Comparison of ENCODE assay signal across 8 mouse cellular contexts in genomic region chr1:79857681-79858388, GRCm38 (mm10). TPM values are rescaled to one million over a fixed set of nuclear protein-coding genes. Genes with fewer than 3 reads are reported as not detected.
A peak's percentile ranks its signal among the peaks of the same experiment; 100 is the strongest.
DNase-seq lines count a peak whose midpoint lies in the region; ATAC-seq and TF ChIP-seq lines count a peak whose summit lies in the region.

No protein-coding gene starts in this region.

- DNase-seq in kidney, postnatal 36 days = no peak
- peak; percentile 14 for DNase-seq in R1 (ENCODE audit: low read depth, low spot score)
- no peak for DNase-seq in layer of hippocampus, adult 9-11 months
- no peak for DNase-seq in frontal cortex, postnatal 10 days (ENCODE audit: low spot score in 2 of 2)

- peaks cover 12% of the 10 kb centered on the region for H3K4me1 ChIP-seq in kidney, embryonic 14.5 days (ENCODE audit: control insufficient read depth, insufficient read depth, low read length)
- H3K4me1 ChIP-seq in forebrain, embryonic 12.5 days = peaks cover 36% of the 10 kb centered on the region
- peaks cover 68% of the 10 kb centered on the region for H3K4me1 ChIP-seq in limb, embryonic 13.5 days
- H3K4me1 ChIP-seq in olfactory bulb, adult 2 months (ENCODE audit: control insufficient read depth, insufficient read depth, low read length) = peaks cover 11% of the 10 kb centered on the region

- H3K27me3 ChIP-seq in kidney, embryonic 14.5 days (ENCODE audit: control insufficient read depth, insufficient read depth, low read length) = no peaks in the 10 kb centered on the region
- peaks cover 54% of the 10 kb centered on the region for H3K27me3 ChIP-seq in forebrain, embryonic 12.5 days
- peaks cover 4% of the 10 kb centered on the region; the same call in 1 of the 2 replicates for H3K27me3 ChIP-seq in limb, embryonic 13.5 days

- no peak overlapping the region for H3K27ac ChIP-seq in kidney, embryonic 14.5 days (ENCODE audit: low read depth, low read length)
- H3K27ac ChIP-seq in forebrain, embryonic 12.5 days = no peak overlapping the region
- H3K27ac ChIP-seq in limb, embryonic 13.5 days = peak overlapping the region; percentile 23; the same call in 1 of the 2 replicates
- no peak overlapping the region for H3K27ac ChIP-seq in olfactory bulb, adult 2 months (ENCODE audit: insufficient read depth, low read depth, low read length)

- no peaks in the 10 kb centered on the region for H3K9me3 ChIP-seq in kidney, embryonic 14.5 days (ENCODE audit: control insufficient read depth, low read length)
- H3K9me3 ChIP-seq in forebrain, embryonic 12.5 days = no peaks in the 10 kb centered on the region
- no peaks in the 10 kb centered on the region for H3K9me3 ChIP-seq in limb, embryonic 13.5 days

- no peak for TF ChIP-seq POLR2A in olfactory bulb, adult 2 months (IDR thresholded peaks at IDR 0.05; ENCODE audit: insufficient read depth, low read depth, low read length)

- peak overlapping the region; percentile 88 for H3K4me2 ChIP-seq in kidney, embryonic 14.5 days (replicated peaks; ENCODE audit: low read depth, low read length)
- H3K4me2 ChIP-seq in forebrain, embryonic 12.5 days = peak overlapping the region; percentile 92
- H3K4me2 ChIP-seq in limb, embryonic 13.5 days (replicated peaks) = peak overlapping the region; percentile 77

- ATAC-seq in kidney, embryonic 14.5 days (ENCODE audit: low FRiP score, low TSS enrichment) = peak; percentile 43
- peak; percentile 25; the same call in 1 of the 2 replicates for ATAC-seq in forebrain, embryonic 12.5 days (ENCODE audit: low FRiP score)
- peak; percentile 2; the same call in 1 of the 2 replicates for ATAC-seq in limb, embryonic 13.5 days (ENCODE audit: low FRiP score, low read depth)

- no peaks in the 10 kb centered on the region for H3K36me3 ChIP-seq in kidney, embryonic 14.5 days (ENCODE audit: control insufficient read depth, insufficient read depth, low read length)
- H3K36me3 ChIP-seq in forebrain, embryonic 12.5 days (replicated peaks) = no peaks in the 10 kb centered on the region
- H3K36me3 ChIP-seq in limb, embryonic 13.5 days = no peaks in the 10 kb centered on the region

- TF ChIP-seq CTCF in olfactory bulb, adult 2 months (IDR thresholded peaks at IDR 0.05; ENCODE audit: insufficient read depth, low read depth, low read length) = no peak

- peak overlapping the region; percentile 75 for H3K4me3 ChIP-seq in kidney, embryonic 14.5 days (ENCODE audit: low read length)
- peak overlapping the region; percentile 65 for H3K4me3 ChIP-seq in forebrain, embryonic 12.5 days (replicated peaks)
- peak overlapping the region; percentile 67 for H3K4me3 ChIP-seq in limb, embryonic 13.5 days
- H3K4me3 ChIP-seq in olfactory bulb, adult 2 months (ENCODE audit: insufficient read depth, low read depth, low read length) = peak overlapping the region; percentile 76

- peak overlapping the region; percentile 74 for H3K9ac ChIP-seq in kidney, embryonic 14.5 days (ENCODE audit: low read depth, low read length)
- peak overlapping the region; percentile 67 for H3K9ac ChIP-seq in forebrain, embryonic 12.5 days
- peak overlapping the region; percentile 77 for H3K9ac ChIP-seq in limb, embryonic 13.5 days

- 4% methylated on average over 32 of the region's 32 CpGs for WGBS in kidney, embryonic 14.5 days
- 3% methylated on average over 29 of the region's 32 CpGs for WGBS in forebrain, embryonic 12.5 days
- 2% methylated on average over 32 of the region's 32 CpGs for WGBS in limb, embryonic 13.5 days
- 3% methylated on average over 32 of the region's 32 CpGs for WGBS in olfactory bulb, adult 2 months

RNA-seq across cellular contexts. Expression of gene Serpine2, which starts 3.1 kb away (rescaled TPM):
- 108 and 136 TPM in 2 replicates for polyA plus RNA-seq in kidney, embryonic 14.5 days (2014; fragmentation: Nextera tagmentation; extraction: Ambion mirVana)
- polyA plus RNA-seq in forebrain, embryonic 12.5 days (2016; fragmentation: Nextera tagmentation; extraction: Ambion mirVana) = 42.5 and 43.8 TPM in 2 replicates
- polyA plus RNA-seq in limb, embryonic 13.5 days (2015; fragmentation: Nextera tagmentation; extraction: Ambion mirVana) = 229 and 285 TPM in 2 replicates
- polyA plus RNA-seq in olfactory bulb, adult 2 months (2012; ENCODE audit: insufficient read depth, insufficient read length, low replicate concordance, missing spikeins) = 393 TPM in 1 of 2 replicates, not detected in the other
